Mouse (Mus musculus) stomach, adult 2 months (tissue): ENCODE data around the gene Hoxb2. TPM values are rescaled to one million over a fixed set of nuclear protein-coding genes. Genes with fewer than 3 reads are reported as not detected.

Experiments
- polyA plus RNA-seq: library from polyadenylated mRNA; depleted of rRNA; stranded (reverse); fragments of >200 nt; gene quantifications from 2 replicates; pipeline ENCODE4 v1.2.3, GENCODE M21; 2012; rRNA removed

Hoxb2 gene
- 10.9 and 18.9 TPM in 2 replicates for polyA plus RNA-seq

GRCm38 (mm10) chr11:96350341-96350624 lies at the start of gene Hoxb2:
Hoxb2 (plus strand) TSS chr11:96350525.

GRCm38 (mm10) chr11:96303151-96304099 lies 46.9 kb upstream of the Hoxb2 start, which contains the start of gene Hoxb5:
Hoxb5 (plus strand) TSS chr11:96303336.

GRCm38 (mm10) chr11:96317608-96318367 lies 32.5 kb upstream of the Hoxb2 start, which contains the start of gene Hoxb4:
Hoxb4 (plus strand) TSS chr11:96318267.

GRCm38 (mm10) chr11:96323154-96323553 lies 27.2 kb upstream of the Hoxb2 start, which contains the start of gene Hoxb3:
Hoxb3 (plus strand) TSS chr11:96323326.

GRCm38 (mm10) chr11:96365441-96366091 lies 15.2 kb downstream of the Hoxb2 start, which contains the start of gene Hoxb1:
Hoxb1 (plus strand) TSS chr11:96365752.

Other genes with a start within 250 kb of the Hoxb2 start
- not detected in 2 replicates for gene Calcoco2, start 238.6 kb upstream of the Hoxb2 start, polyA plus RNA-seq
- gene Ttll6, start 216.7 kb upstream of the Hoxb2 start, polyA plus RNA-seq: 0.04 and 0.09 TPM in 2 replicates
- gene Hoxb13, start 156.2 kb upstream of the Hoxb2 start, polyA plus RNA-seq: not detected in 2 replicates
- 0.08 and 0.09 TPM in 2 replicates for gene Hoxb9, start 79.1 kb upstream of the Hoxb2 start, polyA plus RNA-seq
- 5.6 and 11.0 TPM in 2 replicates for gene Hoxb8, start 68.6 kb upstream of the Hoxb2 start, polyA plus RNA-seq
- gene Hoxb7, start 63.9 kb upstream of the Hoxb2 start, polyA plus RNA-seq: 0.90 and 1.5 TPM in 2 replicates
- gene Hoxb6, start 58.0 kb upstream of the Hoxb2 start, polyA plus RNA-seq: 5.8 and 10.1 TPM in 2 replicates
- gene Hoxb5, start 47.2 kb upstream of the Hoxb2 start, polyA plus RNA-seq: 2.8 and 3.6 TPM in 2 replicates
- gene Hoxb4, start 32.3 kb upstream of the Hoxb2 start, polyA plus RNA-seq: 3.6 and 3.8 TPM in 2 replicates
- gene Hoxb3, start 27.2 kb upstream of the Hoxb2 start, polyA plus RNA-seq: 4.3 and 5.8 TPM in 2 replicates
- gene Hoxb1, start 15.2 kb downstream of the Hoxb2 start, polyA plus RNA-seq: not detected in 2 replicates
- gene Skap1, start 114.1 kb downstream of the Hoxb2 start, polyA plus RNA-seq: 0.21 and 0.63 TPM in 2 replicates